Mouse (Mus musculus) embryonic fibroblast, embryonic 13.5 days (primary cell): ENCODE results near the gene Arhgap10.

ENCODE experiments used
- CTCF ChIP-seq: IDR thresholded peaks from 2 replicates; pipeline ENCODE4 v1.5.1; 2011; ENCODE audit warnings: mild to moderate bottlenecking, control low read depth, low read length, moderate library complexity, borderline replicate concordance; ENCODE audit not compliant: insufficient read depth
- POLR2A ChIP-seq: IDR thresholded peaks from 2 replicates; pipeline ENCODE4 v1.6.1; 2011; ENCODE audit warnings: low read depth, mild to moderate bottlenecking, control low read depth, low read length, moderate library complexity

GRCm38 (mm10) chr8:77518201-77519115, 705 bp upstream of the Arhgap10 start:
- TF ChIP-seq CTCF: no peak
- TF ChIP-seq POLR2A: no peak
